Mouse (Mus musculus): ENCODE data around the gene Sit1. TPM values are rescaled to one million over a fixed set of nuclear protein-coding genes. Genes with fewer than 3 reads are reported as not detected.
A peak's percentile ranks its signal among the peaks of the same experiment; 100 is the strongest.

Sit1 gene
- polyA plus RNA-seq, 1 experiment from 2014 or later = 0.94 TPM

- peak; percentile 52; the same call in 1 of the 2 replicates for ATAC-seq
- WGBS (ENCODE audit: insufficient replicate concordance) = 29% methylated on average over 6 of the region's 6 CpGs
- Histone ChIP-seq H3K4me3 (ENCODE audit: low read depth, low read length) (no peak overlapping the region), H3K27me3 (ENCODE audit: insufficient read depth, low read length) (peaks cover 46% of the 10 kb centered on the region), H3K9me3 (ENCODE audit: low read length) (no peaks in the 10 kb centered on the region), H3K4me2 (ENCODE audit: low read depth, low read length) (peak overlapping the region; percentile 51), H3K27ac (ENCODE audit: low read depth) (no peak overlapping the region), H3K9ac (replicated peaks) (no peak overlapping the region), H3K4me1 (ENCODE audit: insufficient read depth) (peaks cover 18% of the 10 kb centered on the region), H3K36me3 (replicated peaks; ENCODE audit: insufficient read depth, low read length) (no peaks in the 10 kb centered on the region)
- no peak for TF ChIP-seq EP300 (IDR thresholded peaks at IDR 0.05; ENCODE audit: low read depth)
- no peak for TF ChIP-seq CTCF (IDR thresholded peaks at IDR 0.05; ENCODE audit: low read depth)
- DNase-seq = peak; percentile 91
Observed at GRCm38 (mm10) chr4:43519956-43520355, 36.4 kb upstream of the Sit1 start.

GRCm38 (mm10) chr4:43519551-43519950 lies 36.0 kb upstream of the Sit1 start:
- 47% methylated on average over 10 of the region's 10 CpGs for WGBS (ENCODE audit: insufficient replicate concordance)
- H3K4me1 ChIP-seq (ENCODE audit: insufficient read depth) = peaks cover 18% of the 10 kb centered on the region
- H3K27ac ChIP-seq (ENCODE audit: low read depth) = no peak overlapping the region
- H3K9me3 ChIP-seq (ENCODE audit: low read length) = no peaks in the 10 kb centered on the region
- H3K4me3 ChIP-seq (ENCODE audit: low read depth, low read length) = no peak overlapping the region
- DNase-seq = no peak
- no peaks in the 10 kb centered on the region for H3K36me3 ChIP-seq (replicated peaks; ENCODE audit: insufficient read depth, low read length)
- H3K9ac ChIP-seq (replicated peaks) = no peak overlapping the region
- H3K4me2 ChIP-seq (ENCODE audit: low read depth, low read length) = peak overlapping the region; percentile 51
- peak; percentile 32; the same call in 1 of the 2 replicates for ATAC-seq
- peaks cover 42% of the 10 kb centered on the region for H3K27me3 ChIP-seq (ENCODE audit: insufficient read depth, low read length)
- TF ChIP-seq EP300 (IDR thresholded peaks at IDR 0.05; ENCODE audit: low read depth) = no peak
- TF ChIP-seq CTCF (IDR thresholded peaks at IDR 0.05; ENCODE audit: low read depth) = no peak

GRCm38 (mm10) chr4:43515764-43516708 lies 32.5 kb upstream of the Sit1 start:
- no peak overlapping the region for H3K4me2 ChIP-seq (ENCODE audit: low read depth, low read length)
- 46% methylated on average over 11 of the region's 11 CpGs for WGBS (ENCODE audit: insufficient replicate concordance)
- peaks cover 11% of the 10 kb centered on the region; the same call in 1 of the 2 replicates for H3K4me1 ChIP-seq (ENCODE audit: insufficient read depth)
- DNase-seq (no peak), ATAC-seq (no peak)
- H3K9me3 ChIP-seq (ENCODE audit: low read length) = no peaks in the 10 kb centered on the region
- TF ChIP-seq EP300 (IDR thresholded peaks at IDR 0.05; ENCODE audit: low read depth) = no peak
- TF ChIP-seq CTCF (IDR thresholded peaks at IDR 0.05; ENCODE audit: low read depth) = no peak
- H3K36me3 ChIP-seq (replicated peaks; ENCODE audit: insufficient read depth, low read length) = no peaks in the 10 kb centered on the region
- no peak overlapping the region for H3K27ac ChIP-seq (ENCODE audit: low read depth)
- H3K27me3 ChIP-seq (ENCODE audit: insufficient read depth, low read length) = peaks cover 9% of the 10 kb centered on the region; the same call in 1 of the 2 replicates
- no peak overlapping the region for H3K4me3 ChIP-seq (ENCODE audit: low read depth, low read length)
- H3K9ac ChIP-seq (replicated peaks) = no peak overlapping the region

- Histone ChIP-seq H3K4me1 (ENCODE audit: insufficient read depth) (peaks cover 5% of the 10 kb centered on the region; the same call in 1 of the 2 replicates), H3K9me3 (ENCODE audit: low read length) (no peaks in the 10 kb centered on the region), H3K4me3 (ENCODE audit: low read depth, low read length) (no peak overlapping the region), H3K27me3 (ENCODE audit: insufficient read depth, low read length) (0 out of 2 replicates have a peak, but pooled peaks cover 2% of the 10 kb centered on the region), H3K36me3 (replicated peaks; ENCODE audit: insufficient read depth, low read length) (no peaks in the 10 kb centered on the region), H3K9ac (replicated peaks) (no peak overlapping the region), H3K27ac (ENCODE audit: low read depth) (no peak overlapping the region), H3K4me2 (ENCODE audit: low read depth, low read length) (no peak overlapping the region)
- 79% methylated on average over 4 of the region's 4 CpGs for WGBS (ENCODE audit: insufficient replicate concordance)
- ATAC-seq (no peak), DNase-seq (no peak)
- TF ChIP-seq EP300 (IDR thresholded peaks at IDR 0.05; ENCODE audit: low read depth) (no peak), CTCF (IDR thresholded peaks at IDR 0.05; ENCODE audit: low read depth) (no peak)
Observed at GRCm38 (mm10) chr4:43513791-43514190, 30.3 kb upstream of the Sit1 start.

GRCm38 (mm10) chr4:43513300-43513699 lies 29.8 kb upstream of the Sit1 start:
- peaks cover 7% of the 10 kb centered on the region for H3K4me1 ChIP-seq (ENCODE audit: insufficient read depth)
- H3K9ac ChIP-seq (replicated peaks) = no peak overlapping the region
- no peaks in the 10 kb centered on the region for H3K36me3 ChIP-seq (replicated peaks; ENCODE audit: insufficient read depth, low read length)
- H3K4me3 ChIP-seq (ENCODE audit: low read depth, low read length) = no peak overlapping the region
- 0 out of 2 replicates have a peak, but pooled peaks cover 5% of the 10 kb centered on the region for H3K27me3 ChIP-seq (ENCODE audit: insufficient read depth, low read length)
- 75% methylated on average over 4 of the region's 4 CpGs for WGBS (ENCODE audit: insufficient replicate concordance)
- ATAC-seq (no peak), DNase-seq (no peak)
- H3K4me2 ChIP-seq (ENCODE audit: low read depth, low read length) = no peak overlapping the region
- no peaks in the 10 kb centered on the region for H3K9me3 ChIP-seq (ENCODE audit: low read length)
- TF ChIP-seq EP300 (IDR thresholded peaks at IDR 0.05; ENCODE audit: low read depth) (no peak), CTCF (IDR thresholded peaks at IDR 0.05; ENCODE audit: low read depth) (no peak)
- H3K27ac ChIP-seq (ENCODE audit: low read depth) = no peak overlapping the region

DNA sequence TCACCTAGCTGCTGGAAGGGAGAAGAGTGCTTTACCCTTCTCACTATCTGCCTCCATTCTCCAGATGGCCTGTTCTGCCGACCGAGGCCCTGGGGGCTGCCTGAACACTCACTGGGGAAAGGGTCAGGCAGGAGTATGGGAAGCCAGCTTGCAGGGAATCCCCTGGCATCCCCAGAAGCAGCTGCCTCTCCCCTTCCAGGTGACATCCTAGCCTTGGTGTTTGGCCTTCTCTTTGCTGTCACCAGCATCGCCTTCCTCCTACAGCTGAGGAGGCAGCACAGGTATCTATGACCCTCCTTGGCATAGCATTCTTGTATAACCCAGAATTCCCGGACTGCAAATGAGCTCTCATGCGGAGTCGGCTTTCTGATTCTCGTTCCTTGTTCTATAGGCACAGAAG lies 29.1 kb upstream of the Sit1 start:
- Histone ChIP-seq H3K4me3 (ENCODE audit: low read depth, low read length) (no peak overlapping the region), H3K4me1 (ENCODE audit: insufficient read depth) (peaks cover 13% of the 10 kb centered on the region), H3K9me3 (ENCODE audit: low read length) (no peaks in the 10 kb centered on the region), H3K36me3 (replicated peaks; ENCODE audit: insufficient read depth, low read length) (no peaks in the 10 kb centered on the region), H3K27me3 (ENCODE audit: insufficient read depth, low read length) (0 out of 2 replicates have a peak, but pooled peaks cover 5% of the 10 kb centered on the region), H3K27ac (ENCODE audit: low read depth) (no peak overlapping the region), H3K9ac (replicated peaks) (no peak overlapping the region), H3K4me2 (ENCODE audit: low read depth, low read length) (no peak overlapping the region)
- TF ChIP-seq EP300 (IDR thresholded peaks at IDR 0.05; ENCODE audit: low read depth) (no peak), CTCF (IDR thresholded peaks at IDR 0.05; ENCODE audit: low read depth) (no peak)
- DNase-seq (no peak), ATAC-seq (no peak)
- 71% methylated on average over 7 of the region's 7 CpGs for WGBS (ENCODE audit: insufficient replicate concordance)

Data from liver, postnatal 0 days (tissue).